Mouse (Mus musculus) urinary bladder, postnatal 0 days (tissue): ENCODE results near the gene Lpp. TPM values are rescaled to one million over a fixed set of nuclear protein-coding genes. Genes with fewer than 3 reads are reported as not detected.

Source experiments
- microRNA counts: library from miRNA; unstranded; fragments of <30 nt; microRNA quantifications from one replicate; lab custom pipeline; 2016
- microRNA-seq: library from miRNA; unstranded; fragments of <30 nt; microRNA quantifications from one replicate; pipeline ENCODE4, GENCODE M21; 2016
- polyA plus RNA-seq: library from polyadenylated mRNA; unstranded; fragments of >200 nt; fragmentation: Nextera tagmentation; extraction: Ambion mirVana; gene quantifications from 2 replicates; pipeline ENCODE4 v1.2.1, GENCODE M21; 2015

Lpp gene
- polyA plus RNA-seq = 314 and 349 TPM in 2 replicates

DNA sequence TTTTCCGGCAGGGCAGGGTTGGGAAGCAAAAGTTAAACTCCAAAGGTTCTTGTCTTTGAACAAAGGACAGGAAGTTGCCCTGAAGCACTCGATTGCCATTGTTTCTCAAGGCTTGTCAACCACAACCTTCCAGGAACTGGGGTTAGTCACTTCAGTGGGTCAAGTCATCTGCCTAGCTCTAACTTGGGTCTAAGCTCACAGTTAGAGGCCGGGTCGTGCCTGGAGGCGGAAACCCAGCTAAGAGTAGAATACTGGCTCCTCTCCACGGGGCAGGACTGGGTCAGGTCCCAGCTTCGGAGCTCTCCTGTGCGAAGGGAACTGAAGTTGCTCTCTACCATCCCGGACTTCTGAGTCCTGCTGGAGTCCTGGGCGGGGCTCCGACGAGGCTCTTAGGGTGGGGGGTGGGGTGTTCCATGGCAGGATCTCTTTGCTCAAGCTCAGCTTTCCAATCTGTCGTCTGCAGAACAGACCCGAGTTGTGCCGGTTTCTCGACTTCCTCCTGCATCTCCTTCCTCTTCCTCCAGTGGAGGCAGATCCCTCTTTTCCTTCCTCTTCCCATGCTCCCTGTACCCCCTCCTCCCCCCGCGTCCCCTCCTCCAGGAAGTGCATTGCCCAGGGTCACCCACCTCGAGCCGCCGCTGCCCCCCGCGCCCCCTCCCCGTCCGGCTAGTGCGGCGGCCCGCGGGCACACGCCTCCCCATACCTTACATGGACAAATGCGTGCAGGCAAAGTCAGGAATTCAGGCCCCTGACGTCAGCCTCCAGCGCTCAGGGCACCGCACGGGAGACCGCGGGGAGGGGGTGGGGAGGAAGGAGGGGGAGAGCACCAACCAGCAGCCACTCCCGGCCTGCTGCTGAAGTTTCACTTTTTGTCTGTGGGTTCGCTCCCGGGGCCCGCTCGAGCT, at the start of gene Lpp:
Gene Lpp, plus strand, starts transcription at position 857 of the 905 bp plus-strand sequence.

MicroRNA genes within 50 kb of the gene (microRNA counts, 519-probe panel; counts per million panel counts)
- 4,905 counts per million, percentile 91 among the panel's probes with 10 or more counts for microRNA mmu-miR-28 (lab: Ali Mortazavi, UCI)

Small RNA genes lying within 50 kb of the gene (microRNA-seq; reads per million reads assigned to microRNA genes)
- gene Mir28a = 5,273 reads per million, percentile 90 among the genes with 10 or more reads in this experiment
